Mouse (Mus musculus) small intestine, adult 2 months (tissue): ENCODE data around the gene Slco3a1.

Experiments used
- CTCF ChIP-seq: fragments of 200-500 bp; IDR thresholded peaks from 2 replicates; pipeline ENCODE4 v1.5.1; 2012; ENCODE audit warnings: low read depth, mild to moderate bottlenecking, control low read depth, inconsistent platforms, low read length, moderate library complexity, mixed read lengths; ENCODE audit not compliant: insufficient replicate concordance, insufficient read length; ENCODE audit errors: extremely low read depth
- POLR2A ChIP-seq: fragments of 200-500 bp; IDR thresholded peaks from 2 replicates; pipeline ENCODE4 v1.6.1; 2012; ENCODE audit warnings: low read depth, mild to moderate bottlenecking, control low read depth, inconsistent platforms, low read length, moderate library complexity

GRCm38 (mm10) chr7:74357027-74357426, 197.6 kb downstream of the Slco3a1 start:
- TF ChIP-seq POLR2A (no peak), CTCF (peak; percentile 37; the same call in 1 of the 2 replicates)
